Mouse (Mus musculus) kidney, adult 8-10 months (tissue): ENCODE measurements around the gene Gm3383.
"Not testable (repeated sequence)": the region's sequence is repeated elsewhere in the genome, so short reads cannot be mapped to it uniquely, and the experiment has no call there.

Source experiments
- DNase-seq, 2 experiments: peaks; one replicate each; pipeline ENCODE4 v3.0.0; 2022

The Gm3383 gene

GRCm38 (mm10) chr14:5807882-5808281 is at the start of gene Gm3383:
Gm3383 (minus strand) TSS chr14:5807982.
- DNase-seq = not testable (repeated sequence)

GRCm38 (mm10) chr14:5855911-5856310 is 48.1 kb upstream of the Gm3383 start:
- DNase-seq = not testable (repeated sequence)

GRCm38 (mm10) chr14:5830229-5830628 is 22.4 kb upstream of the Gm3383 start, which contains the start of gene Gm3424:
Gm3424 (minus strand) TSS chr14:5830329.
- DNase-seq = not testable (repeated sequence)

GRCm38 (mm10) chr14:5812699-5813356 is 5.0 kb upstream of the Gm3383 start:
- not testable (repeated sequence) for DNase-seq

GRCm38 (mm10) chr14:5741477-5741876 is 66.3 kb downstream of the Gm3383 start, which contains the start of gene Gm3373:
Gm3373 (minus strand) TSS chr14:5741577.
- not testable (repeated sequence) for DNase-seq

- not testable (repeated sequence) for DNase-seq
These were observed 120.4 kb downstream of the Gm3383 start, which contains the start of gene Gm9603 for GRCm38 (mm10) chr14:5687357-5687756. Gm9603 (minus strand) TSS chr14:5687457.

GRCm38 (mm10) chr14:5632928-5633327 is 174.9 kb downstream of the Gm3383 start, which contains the start of gene Gm8265:
Gm8265 (minus strand) TSS chr14:5633028.
- not testable (repeated sequence) for DNase-seq
